Mouse (Mus musculus): ENCODE data around the gene Mpeg1.

Gene Mpeg1

GRCm38 (mm10) chr19:12460282-12461249 is at the start of gene Mpeg1:
Gene Mpeg1 (plus strand): TSS chr19:12460779.
- DNase-seq = no peak

GRCm38 (mm10) chr19:12413737-12414136 is 46.8 kb upstream of the Mpeg1 start:
- no peak for DNase-seq

GRCm38 (mm10) chr19:12417361-12417760 is 43.2 kb upstream of the Mpeg1 start, which contains the start of gene Olfr1441:
Gene Olfr1441 (plus strand): TSS chr19:12417433.
- DNase-seq = no peak

- DNase-seq = no peak
These were observed 42.3 kb upstream of the Mpeg1 start for GRCm38 (mm10) chr19:12418312-12418711.

- no peak for DNase-seq
These were observed 40.0 kb upstream of the Mpeg1 start for GRCm38 (mm10) chr19:12420555-12420954.

- no peak for DNase-seq
These were observed 38.9 kb upstream of the Mpeg1 start for GRCm38 (mm10) chr19:12421680-12422079.

GRCm38 (mm10) chr19:12427101-12427500 is 33.5 kb upstream of the Mpeg1 start:
- no peak for DNase-seq

- no peak for DNase-seq
These were observed 33.0 kb upstream of the Mpeg1 start, which contains the start of gene Pfpl for GRCm38 (mm10) chr19:12427605-12428004. Gene Pfpl (plus strand): TSS chr19:12427905.

- DNase-seq = peak; percentile 78
These were observed 27.5 kb upstream of the Mpeg1 start for GRCm38 (mm10) chr19:12433033-12433432.

GRCm38 (mm10) chr19:12435011-12435416 is 25.6 kb upstream of the Mpeg1 start:
- DNase-seq = no peak

GRCm38 (mm10) chr19:12435750-12436524 is 24.6 kb upstream of the Mpeg1 start:
- DNase-seq = no peak

- no peak for DNase-seq
These were observed 21.0 kb upstream of the Mpeg1 start for GRCm38 (mm10) chr19:12439581-12439980.

GRCm38 (mm10) chr19:12440103-12440725 is 20.4 kb upstream of the Mpeg1 start:
- no peak for DNase-seq

- no peak for DNase-seq
These were observed 18.0 kb upstream of the Mpeg1 start for GRCm38 (mm10) chr19:12442560-12442959.

GRCm38 (mm10) chr19:12445014-12445413 is 15.6 kb upstream of the Mpeg1 start:
- DNase-seq = no peak

GRCm38 (mm10) chr19:12457401-12458066 is 3.0 kb upstream of the Mpeg1 start:
- no peak for DNase-seq

GRCm38 (mm10) chr19:12459516-12459915 is 1.1 kb upstream of the Mpeg1 start:
- DNase-seq = no peak

GRCm38 (mm10) chr19:12462851-12463721 is 2.5 kb downstream of the Mpeg1 start:
- no peak for DNase-seq

GRCm38 (mm10) chr19:12463722-12464035 is 3.1 kb downstream of the Mpeg1 start:
- peak; percentile 50 for DNase-seq

- no peak for DNase-seq
These were observed 3.5 kb downstream of the Mpeg1 start for GRCm38 (mm10) chr19:12464127-12464526.

GRCm38 (mm10) chr19:12464674-12465073 is 4.1 kb downstream of the Mpeg1 start:
- DNase-seq = no peak

All from retina, postnatal 1 day (tissue).